ENCODE assay signal across 8 mouse cellular contexts in genomic region chr2:83812483-83813272, GRCm38 (mm10). TPM values are rescaled to one million over a fixed set of nuclear protein-coding genes. Genes with fewer than 3 reads are reported as not detected.
A peak's percentile ranks its signal among the peaks of the same experiment; 100 is the strongest.
DNase-seq lines count a peak whose midpoint lies in the region; ATAC-seq and TF ChIP-seq lines count a peak whose summit lies in the region.

Gene Fam171b (plus strand): TSS chr2:83812636.

- peak; percentile 65 for DNase-seq in ES-CJ7 (ENCODE audit: low read depth, low spot score)
- peak; percentile 93 to 97 for DNase-seq in cerebellum, adult 2 months
- peak; percentile 76 to 90 for DNase-seq in frontal cortex, adult 2 months (ENCODE audit: extremely low spot score in 1 of 2, low spot score in 1 of 2)
- DNase-seq in hindbrain, embryonic 11.5 days (ENCODE audit: low spot score): peak; percentile 87
- DNase-seq in layer of hippocampus, postnatal 10 days (ENCODE audit: low spot score in 2 of 2): peak; percentile 79 to 89
- DNase-seq in lung, postnatal 0 days (ENCODE audit: low spot score): peak; percentile 55
- peak; percentile 55 for DNase-seq in ovary, postnatal 14 days (ENCODE audit: low spot score)
- DNase-seq in thymus, postnatal 10 days (ENCODE audit: low spot score in 2 of 2): peak; percentile 14 to 41

- no peaks in the 10 kb centered on the region for H3K27me3 ChIP-seq in cerebellum, adult 2 months (ENCODE audit: control insufficient read depth, insufficient read depth, low read length)
- H3K27me3 ChIP-seq in hindbrain, embryonic 11.5 days (ENCODE audit: control insufficient read depth, insufficient read depth, low read length): no peaks in the 10 kb centered on the region
- no peaks in the 10 kb centered on the region for H3K27me3 ChIP-seq in lung, postnatal 0 days (replicated peaks; ENCODE audit: insufficient read depth, low read length)

- peak within 1 kb of the TSS; percentile 69 for H3K4me2 ChIP-seq in hindbrain, embryonic 11.5 days (replicated peaks; ENCODE audit: low read depth, low read length)
- peak within 1 kb of the TSS; percentile 88 for H3K4me2 ChIP-seq in lung, postnatal 0 days (replicated peaks; ENCODE audit: low read depth, low read length)

- peak; percentile 47; the same call in 1 of the 2 replicates for TF ChIP-seq POLR2A in cerebellum, adult 2 months (IDR thresholded peaks at IDR 0.05; ENCODE audit: borderline replicate concordance, insufficient read depth, low read length)

- H3K36me3 ChIP-seq in hindbrain, embryonic 11.5 days (ENCODE audit: control insufficient read depth, insufficient read depth, low read length): no peaks in the 10 kb centered on the region
- no peaks in the 10 kb centered on the region for H3K36me3 ChIP-seq in lung, postnatal 0 days (ENCODE audit: insufficient read depth, low read length)

- no peaks in the 10 kb centered on the region for H3K9me3 ChIP-seq in hindbrain, embryonic 11.5 days (ENCODE audit: control insufficient read depth, low read length)
- H3K9me3 ChIP-seq in lung, postnatal 0 days (ENCODE audit: low read length): no peaks in the 10 kb centered on the region

- H3K4me3 ChIP-seq in cerebellum, adult 2 months (replicated peaks; ENCODE audit: insufficient read depth, low read depth, low read length): peak within 1 kb of the TSS; percentile 92
- H3K4me3 ChIP-seq in hindbrain, embryonic 11.5 days (ENCODE audit: low read depth, low read length): peak within 1 kb of the TSS; percentile 74
- H3K4me3 ChIP-seq in lung, postnatal 0 days (ENCODE audit: low read depth, low read length): peak within 1 kb of the TSS; percentile 55

- H3K4me1 ChIP-seq in cerebellum, adult 2 months (ENCODE audit: control insufficient read depth, insufficient read depth, low read length): peaks cover 2% of the 10 kb centered on the region
- no peaks in the 10 kb centered on the region for H3K4me1 ChIP-seq in hindbrain, embryonic 11.5 days (replicated peaks; ENCODE audit: control insufficient read depth, insufficient read depth, low read length)
- peaks cover 3% of the 10 kb centered on the region; the same call in 1 of the 2 replicates for H3K4me1 ChIP-seq in lung, postnatal 0 days (ENCODE audit: insufficient read depth, low read depth, low read length)

- H3K27ac ChIP-seq in cerebellum, adult 2 months (ENCODE audit: insufficient read depth, low read length): peak within 1 kb of the TSS; percentile 99
- peak within 1 kb of the TSS; percentile 88 for H3K27ac ChIP-seq in hindbrain, embryonic 11.5 days (ENCODE audit: low read depth, low read length)
- no peak within 1 kb of the TSS for H3K27ac ChIP-seq in lung, postnatal 0 days (ENCODE audit: low read length)

- under 1% methylated on average over 63 of the region's 63 CpGs for WGBS in cerebellum, adult 2 months
- WGBS in hindbrain, embryonic 11.5 days: under 1% methylated on average over 51 of the region's 63 CpGs
- WGBS in lung, postnatal 0 days: under 1% methylated on average over 62 of the region's 63 CpGs

- ATAC-seq in hindbrain, embryonic 11.5 days (ENCODE audit: low FRiP score): peak; percentile 96
- ATAC-seq in lung, postnatal 0 days: peak; percentile 81

- TF ChIP-seq EP300 in lung, postnatal 0 days (IDR thresholded peaks at IDR 0.05): no peak

- TF ChIP-seq CTCF in cerebellum, adult 2 months (IDR thresholded peaks at IDR 0.05; ENCODE audit: borderline replicate concordance, insufficient read depth, low read depth, low read length): no peak
- TF ChIP-seq CTCF in lung, postnatal 0 days (IDR thresholded peaks at IDR 0.05): peak; percentile 29

- peak within 1 kb of the TSS; percentile 96 for H3K9ac ChIP-seq in hindbrain, embryonic 11.5 days (ENCODE audit: low read depth, low read length)
- H3K9ac ChIP-seq in lung, postnatal 0 days (replicated peaks; ENCODE audit: low read depth): no peak within 1 kb of the TSS

RNA-seq across cellular contexts. Expression of gene Fam171b, which starts in this region (rescaled TPM):
- 56.8 and 58.5 TPM in 2 replicates for polyA plus RNA-seq in cerebellum, adult 2 months (2012; rRNA removed)
- polyA plus RNA-seq in frontal cortex, adult 2 months (2012; rRNA removed): 199 and 209 TPM in 2 replicates
- 42.7 and 48.6 TPM in 2 replicates for polyA plus RNA-seq in hindbrain, embryonic 11.5 days (2014; fragmentation: Nextera tagmentation; extraction: Ambion mirVana)
- total RNA-seq in layer of hippocampus, postnatal 10 days (2021): 100 to 1,000 TPM; 174 to 201 TPM
- polyA plus RNA-seq in lung, postnatal 0 days (2015; fragmentation: Nextera tagmentation; extraction: Ambion mirVana): 0.26 and 0.29 TPM in 2 replicates

Comparison
In these comparisons a context has a peak if more than half of its experiments do, and no peak if none do; other contexts are left out.
1. RNA of gene Fam171b (polyA plus RNA-seq): 199 to 209 TPM in frontal cortex, adult 2 months, 56.8 to 58.5 TPM in cerebellum, adult 2 months and 42.7 to 48.6 TPM in hindbrain, embryonic 11.5 days; 0.26 to 0.29 TPM in lung, postnatal 0 days; every median in the first group is over 10 times any median in the second.
2. Peak in DNase-seq, ATAC-seq, H3K4me3 ChIP-seq and H3K4me2 ChIP-seq in lung, postnatal 0 days; RNA of the gene not detected or under 1 TPM.
3. DNase-seq: peak in every context shown above with its lines; median percentile 95 in cerebellum, adult 2 months; 87 in hindbrain, embryonic 11.5 days; 84 in layer of hippocampus, postnatal 10 days; 83 in frontal cortex, adult 2 months; 65 in ES-CJ7; 55 in lung, postnatal 0 days; 55 in ovary, postnatal 14 days; 28 in thymus, postnatal 10 days.
4. Peak in every context shown above with its lines, with median percentiles within 50 percentile points of each other: H3K4me3 ChIP-seq.